Mouse (Mus musculus) frontal cortex, postnatal 14 days (tissue): ENCODE data around the gene Lta.
A peak's percentile ranks its signal among the peaks of the same experiment; 100 is the strongest.

Experiments
- DNase-seq, 2 experiments: peaks; one replicate each; pipeline ENCODE4 v3.0.0; 2022; ENCODE audit warnings: low spot score in 2 of 2

Lta gene

GRCm38 (mm10) chr17:35185639-35186611 lies 19.2 kb downstream of the Lta start:
- no peak for DNase-seq

GRCm38 (mm10) chr17:35180093-35180492 lies 25.1 kb downstream of the Lta start:
- no peak for DNase-seq

GRCm38 (mm10) chr17:35178528-35178927 lies 26.6 kb downstream of the Lta start:
- DNase-seq, result no peak

GRCm38 (mm10) chr17:35175968-35176367 lies 29.2 kb downstream of the Lta start, which contains the start of gene Aif1:
Aif1 (minus strand) TSS chr17:35176068.
- DNase-seq, result no peak

GRCm38 (mm10) chr17:35175382-35175781 lies 29.8 kb downstream of the Lta start:
- DNase-seq, result no peak

- no peak for DNase-seq
Observed at GRCm38 (mm10) chr17:35174201-35174977, 30.8 kb downstream of the Lta start.

- DNase-seq, result no peak
Observed at GRCm38 (mm10) chr17:35173329-35173728, 31.8 kb downstream of the Lta start.

- DNase-seq, result no peak
Observed at GRCm38 (mm10) chr17:35172445-35173234, 32.5 kb downstream of the Lta start.

- no peak for DNase-seq
Observed at GRCm38 (mm10) chr17:35168541-35169207, 36.5 kb downstream of the Lta start.

GRCm38 (mm10) chr17:35167794-35168193 lies 37.4 kb downstream of the Lta start:
- DNase-seq, result no peak

- DNase-seq, result peak in 1 of 2 experiments; percentile 50
Observed at GRCm38 (mm10) chr17:35166352-35167035, 38.7 kb downstream of the Lta start.

GRCm38 (mm10) chr17:35165451-35166155 lies 39.5 kb downstream of the Lta start:
- DNase-seq, result no peak

- DNase-seq, result peak; percentile 99
Observed at GRCm38 (mm10) chr17:35164568-35165450, 40.3 kb downstream of the Lta start, which contains the start of gene Prrc2a. Prrc2a (minus strand) TSS chr17:35164897.

- DNase-seq, result no peak
Observed at GRCm38 (mm10) chr17:35164218-35164567, 41.0 kb downstream of the Lta start.

GRCm38 (mm10) chr17:35163326-35164081 lies 41.6 kb downstream of the Lta start:
- no peak for DNase-seq

GRCm38 (mm10) chr17:35162730-35163129 lies 42.4 kb downstream of the Lta start:
- DNase-seq, result no peak

GRCm38 (mm10) chr17:35162121-35162520 lies 43.0 kb downstream of the Lta start:
- no peak for DNase-seq

GRCm38 (mm10) chr17:35161421-35161820 lies 43.7 kb downstream of the Lta start:
- no peak for DNase-seq
